ENCODE assay signal across 13 mouse cellular contexts in genomic region chr15:78710634-78711033, GRCm38 (mm10). TPM values are rescaled to one million over a fixed set of nuclear protein-coding genes. Genes with fewer than 3 reads are reported as not detected.
A peak's percentile ranks its signal among the peaks of the same experiment; 100 is the strongest.
DNase-seq lines count a peak whose midpoint lies in the region; ATAC-seq lines count a peak whose summit lies in the region.
"Had no signal": no experiment of that assay in that cellular context is flagged by ENCODE, and none has a peak within 500 bp of the region (broad histone marks: within the 10 kb centered on the region; RNA-seq: fewer than 3 reads in every experiment).

No protein-coding gene starts in this region.

- no peak overlapping the region for H3K27ac ChIP-seq in lung, embryonic 15.5 days
- H3K27ac ChIP-seq in hindbrain, embryonic 12.5 days, result peak overlapping the region; percentile 30; the same call in 1 of the 2 replicates
- peak overlapping the region; percentile 73 for H3K27ac ChIP-seq in midbrain, embryonic 15.5 days
- H3K27ac ChIP-seq: heart, embryonic 15.5 days had no signal

- H3K36me3 ChIP-seq in lung, embryonic 15.5 days, result no peaks in the 10 kb centered on the region
- H3K36me3 ChIP-seq in hindbrain, embryonic 12.5 days, result no peaks in the 10 kb centered on the region
- no peaks in the 10 kb centered on the region for H3K36me3 ChIP-seq in midbrain, embryonic 15.5 days (replicated peaks)
- H3K36me3 ChIP-seq: heart, embryonic 15.5 days had no signal

- H3K4me2 ChIP-seq in lung, embryonic 15.5 days, result no peak overlapping the region
- no peak overlapping the region for H3K4me2 ChIP-seq in hindbrain, embryonic 12.5 days (replicated peaks)
- peak overlapping the region; percentile 41 for H3K4me2 ChIP-seq in midbrain, embryonic 15.5 days
- H3K4me2 ChIP-seq: heart, embryonic 15.5 days had no signal

- 0 out of 2 replicates have a peak, but pooled peaks have one; percentile 19 for ATAC-seq in lung, embryonic 15.5 days (ENCODE audit: borderline replicate concordance, extremely low read depth, low FRiP score, low TSS enrichment)
- peak; percentile 26; the same call in 1 of the 2 replicates for ATAC-seq in hindbrain, embryonic 12.5 days (ENCODE audit: low FRiP score)
- ATAC-seq in midbrain, embryonic 15.5 days (replicated peaks), result peak; percentile 76

- no peak overlapping the region for H3K9ac ChIP-seq in lung, embryonic 15.5 days
- no peak overlapping the region for H3K9ac ChIP-seq in hindbrain, embryonic 12.5 days
- peak overlapping the region; percentile 22; the same call in 1 of the 2 replicates for H3K9ac ChIP-seq in midbrain, embryonic 15.5 days
- H3K9ac ChIP-seq: heart, embryonic 15.5 days had no signal

- no peak for DNase-seq in lung, postnatal 25 days (ENCODE audit: low spot score)
- peak; percentile 44 for DNase-seq in right cerebral cortex, postnatal 4 days
- no peak for DNase-seq in urinary bladder, adult 18-20 months (ENCODE audit: low spot score in 2 of 2)
- DNase-seq in kidney, postnatal 14 days, result no peak
- no peak for DNase-seq in thymus, postnatal 0 days (ENCODE audit: low spot score)
- DNase-seq: cerebellum, postnatal 14 days; kidney, adult 11 months had no signal

- no peak overlapping the region for H3K4me3 ChIP-seq in lung, embryonic 15.5 days
- no peak overlapping the region for H3K4me3 ChIP-seq in hindbrain, embryonic 12.5 days
- H3K4me3 ChIP-seq in midbrain, embryonic 15.5 days, result peak overlapping the region; percentile 18; the same call in 1 of the 2 replicates
- H3K4me3 ChIP-seq: heart, embryonic 15.5 days; megakaryocyte, embryonic 14.5 days had no signal

- peaks cover 61% of the 10 kb centered on the region for H3K27me3 ChIP-seq in lung, embryonic 15.5 days
- peaks cover 54% of the 10 kb centered on the region for H3K27me3 ChIP-seq in hindbrain, embryonic 12.5 days
- H3K27me3 ChIP-seq in midbrain, embryonic 15.5 days (replicated peaks), result peaks cover 8% of the 10 kb centered on the region; the same call in 1 of the 2 replicates

- 35% methylated on average over 6 of the region's 6 CpGs for WGBS in lung, embryonic 15.5 days
- 44% methylated on average over 6 of the region's 6 CpGs for whole genome bisulfite sequencing in hindbrain, embryonic 12.5 days
- WGBS in midbrain, embryonic 15.5 days, result 9% methylated on average over 6 of the region's 6 CpGs

- peaks cover 5% of the 10 kb centered on the region for H3K4me1 ChIP-seq in lung, embryonic 15.5 days
- peaks cover 56% of the 10 kb centered on the region for H3K4me1 ChIP-seq in hindbrain, embryonic 12.5 days
- H3K4me1 ChIP-seq in midbrain, embryonic 15.5 days, result peaks cover 57% of the 10 kb centered on the region

- H3K9me3 ChIP-seq in lung, embryonic 15.5 days, result no peaks in the 10 kb centered on the region
- no peaks in the 10 kb centered on the region for H3K9me3 ChIP-seq in hindbrain, embryonic 12.5 days (replicated peaks)
- H3K9me3 ChIP-seq in midbrain, embryonic 15.5 days, result no peaks in the 10 kb centered on the region
- H3K9me3 ChIP-seq: heart, embryonic 15.5 days; megakaryocyte, embryonic 14.5 days had no signal

RNA-seq across cellular contexts. Expression of gene Elfn2, which starts 7.9 kb away (rescaled TPM):
- polyA plus RNA-seq in lung, embryonic 15.5 days (2015; fragmentation: Nextera tagmentation; extraction: Ambion mirVana), result 0.06 and 0.08 TPM in 2 replicates
- 2.4 and 2.5 TPM in 2 replicates for polyA plus RNA-seq in hindbrain, embryonic 12.5 days (2016; fragmentation: Nextera tagmentation; extraction: Ambion mirVana)
- polyA plus RNA-seq in midbrain, embryonic 15.5 days (2015; fragmentation: Nextera tagmentation; extraction: Ambion mirVana), result 10.1 and 11.1 TPM in 2 replicates
- 0.91 and 1.3 TPM in 2 replicates for polyA plus RNA-seq in thymus, postnatal 0 days (2015; fragmentation: Nextera tagmentation; extraction: Ambion mirVana)
- polyA plus RNA-seq: liver, embryonic 16.5 days had no signal

Comparison
In these comparisons a context has a peak if more than half of its experiments do, and no peak if none do; other contexts are left out.
1. ATAC-seq: peak in every context shown above with its lines; median percentile 76 in midbrain, embryonic 15.5 days; 26 in hindbrain, embryonic 12.5 days; 19 in lung, embryonic 15.5 days.